Mouse (Mus musculus) forebrain, embryonic 13.5 days (tissue): ENCODE data around the gene Pnp. TPM values are rescaled to one million over a fixed set of nuclear protein-coding genes. Genes with fewer than 3 reads are reported as not detected.
"Not testable (repeated sequence)": the region's sequence is repeated elsewhere in the genome, so short reads cannot be mapped to it uniquely, and the experiment has no call there.

ENCODE experiments used
- ATAC-seq: fragments of 200-750 bp; cut with Nextera tagmentation; 2 replicates; pipeline ENCODE4 v1.8.0; 2017
- H3K27ac ChIP-seq: fragments of 300-500 bp; sonication (generic); 2 replicates; pipeline ENCODE4 v1.5.1; 2015; ENCODE audit warnings: inconsistent platforms, mild to moderate bottlenecking, moderate library complexity
- H3K27me3 ChIP-seq: fragments of 300-500 bp; sonication (generic); 2 replicates; pipeline ENCODE4 v1.6.1; 2015; ENCODE audit warnings: mild to moderate bottlenecking, inconsistent platforms
- H3K36me3 ChIP-seq: fragments of 300-500 bp; sonication (generic); 2 replicates; pipeline ENCODE4 v1.6.1; 2015; ENCODE audit warnings: mild to moderate bottlenecking, inconsistent platforms; ENCODE audit not compliant: poor library complexity, severe bottlenecking
- H3K4me1 ChIP-seq: fragments of 300-500 bp; sonication (generic); 2 replicates; pipeline ENCODE4 v1.6.1; 2015; ENCODE audit warnings: inconsistent platforms
- H3K4me2 ChIP-seq: fragments of 300-500 bp; sonication (generic); 2 replicates; pipeline ENCODE4 v1.6.1; 2015; ENCODE audit warnings: inconsistent platforms, mild to moderate bottlenecking, moderate library complexity
- H3K4me3 ChIP-seq: fragments of 300-500 bp; sonication (generic); 2 replicates; pipeline ENCODE4 v1.5.1; 2015; ENCODE audit warnings: mild to moderate bottlenecking, inconsistent platforms
- H3K9ac ChIP-seq: fragments of 300-500 bp; sonication (generic); 2 replicates; pipeline ENCODE4 v1.6.1; 2015; ENCODE audit warnings: mild to moderate bottlenecking, inconsistent platforms
- H3K9me3 ChIP-seq: fragments of 300-500 bp; sonication (generic); replicated peaks from 2 replicates; pipeline ENCODE4 v1.6.1; 2016; ENCODE audit warnings: inconsistent platforms
- WGBS: fragments of 180-500 bp; shearing (Covaris S2); methylation state at CpG from one replicate; pipeline ENCODE4 v1.1.7; 2015; 5-methylcytosine and 5-hydroxymethylcytosine counted together
- polyA plus RNA-seq: library from polyadenylated mRNA; unstranded; fragments of >200 nt; fragmentation: Nextera tagmentation; extraction: Ambion mirVana; gene quantifications from 2 replicates; pipeline ENCODE4 v1.2.1, GENCODE M21; 2015

The Pnp gene
- polyA plus RNA-seq, 1 experiment from 2014 or later: 33.2 TPM

DNA sequence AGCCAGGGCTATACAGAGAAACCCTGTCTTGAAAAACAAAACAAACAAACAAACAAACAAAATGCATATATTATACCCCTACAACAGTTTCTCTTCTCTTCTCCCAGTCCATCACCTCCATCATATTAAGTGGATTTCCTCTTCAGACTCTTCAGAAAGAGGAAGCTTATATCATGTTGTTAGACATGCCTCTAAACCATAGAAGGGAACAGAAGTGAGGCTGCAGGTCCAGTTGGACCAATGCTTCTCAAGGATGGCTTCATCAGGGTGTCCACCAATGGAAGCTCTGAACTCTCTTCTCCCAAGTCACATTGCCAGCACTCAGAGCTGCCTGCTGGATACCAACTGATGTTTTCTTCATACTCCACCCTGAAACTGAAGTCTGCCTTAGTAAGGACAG lies 25.6 kb upstream of the Pnp start:
- H3K9me3 ChIP-seq, H3K4me1 ChIP-seq, H3K4me2 ChIP-seq, H3K27ac ChIP-seq, ATAC-seq, H3K4me3 ChIP-seq, H3K36me3 ChIP-seq, H3K27me3 ChIP-seq, H3K9ac ChIP-seq: not testable (repeated sequence)

GRCm38 (mm10) chr14:50908126-50908525 lies 22.8 kb upstream of the Pnp start:
- Histone ChIP-seq H3K27me3 (no peaks in the 10 kb centered on the region), H3K4me3 (no peak overlapping the region), H3K27ac (no peak overlapping the region), H3K9ac (no peak overlapping the region), H3K9me3 (no peaks in the 10 kb centered on the region), H3K4me2 (no peak overlapping the region), H3K36me3 (peaks cover 26% of the 10 kb centered on the region), H3K4me1 (peaks cover 9% of the 10 kb centered on the region)
- ATAC-seq: no peak
- 82% methylated on average over 4 of the region's 4 CpGs for WGBS

GRCm38 (mm10) chr14:50911356-50911755 lies 19.5 kb upstream of the Pnp start:
- peaks cover 55% of the 10 kb centered on the region for H3K36me3 ChIP-seq
- H3K4me2 ChIP-seq: no peak overlapping the region
- no peak overlapping the region for H3K4me3 ChIP-seq
- H3K9me3 ChIP-seq: no peaks in the 10 kb centered on the region
- H3K27me3 ChIP-seq: no peaks in the 10 kb centered on the region
- no peak overlapping the region for H3K9ac ChIP-seq
- no peaks in the 10 kb centered on the region for H3K4me1 ChIP-seq
- 44% methylated on average over 3 of the region's 3 CpGs for WGBS
- ATAC-seq: no peak
- H3K27ac ChIP-seq: no peak overlapping the region

- ATAC-seq, H3K27me3 ChIP-seq, H3K9me3 ChIP-seq, H3K27ac ChIP-seq: not testable (repeated sequence)
- peak overlapping the region; percentile 92 for H3K9ac ChIP-seq
- WGBS: 82% methylated on average over 1 of the region's 1 CpGs
- peaks cover 40% of the 10 kb centered on the region for H3K36me3 ChIP-seq
- peaks cover 31% of the 10 kb centered on the region for H3K4me1 ChIP-seq
- peak overlapping the region; percentile 83 for H3K4me2 ChIP-seq
- H3K4me3 ChIP-seq: peak overlapping the region; percentile 88
These were observed 7.4 kb upstream of the Pnp start for GRCm38 (mm10) chr14:50923437-50923836.

- ATAC-seq: peak; percentile 96
- H3K4me3 ChIP-seq: peak within 1 kb of the TSS; percentile 88
- peak within 1 kb of the TSS; percentile 83 for H3K4me2 ChIP-seq
- no peaks in the 10 kb centered on the region for H3K27me3 ChIP-seq
- no peaks in the 10 kb centered on the region for H3K9me3 ChIP-seq
- peak within 1 kb of the TSS; percentile 92 for H3K9ac ChIP-seq
- peaks cover 44% of the 10 kb centered on the region for H3K36me3 ChIP-seq
- under 1% methylated on average over 57 of the region's 57 CpGs for WGBS
- H3K27ac ChIP-seq: peak within 1 kb of the TSS; percentile 89
- H3K4me1 ChIP-seq: peaks cover 36% of the 10 kb centered on the region
These were observed 6.4 kb upstream of the Pnp start, which contains the start of the genes Osgep and Apex1 for GRCm38 (mm10) chr14:50924281-50925064. TSS of gene Osgep (minus strand) at chr14:50924893. TSS of gene Apex1 (plus strand) at chr14:50924968.

GRCm38 (mm10) chr14:50925111-50925920 lies 5.6 kb upstream of the Pnp start:
- Histone ChIP-seq H3K4me2 (peak overlapping the region; percentile 83), H3K4me1 (peaks cover 44% of the 10 kb centered on the region), H3K9ac (peak overlapping the region; percentile 92), H3K9me3 (no peaks in the 10 kb centered on the region), H3K27me3 (no peaks in the 10 kb centered on the region), H3K4me3 (peak overlapping the region; percentile 88), H3K27ac (peak overlapping the region; percentile 89), H3K36me3 (peaks cover 37% of the 10 kb centered on the region)
- peak; percentile 52; the same call in 1 of the 2 replicates for ATAC-seq
- WGBS: 2% methylated on average over 38 of the region's 38 CpGs

DNA sequence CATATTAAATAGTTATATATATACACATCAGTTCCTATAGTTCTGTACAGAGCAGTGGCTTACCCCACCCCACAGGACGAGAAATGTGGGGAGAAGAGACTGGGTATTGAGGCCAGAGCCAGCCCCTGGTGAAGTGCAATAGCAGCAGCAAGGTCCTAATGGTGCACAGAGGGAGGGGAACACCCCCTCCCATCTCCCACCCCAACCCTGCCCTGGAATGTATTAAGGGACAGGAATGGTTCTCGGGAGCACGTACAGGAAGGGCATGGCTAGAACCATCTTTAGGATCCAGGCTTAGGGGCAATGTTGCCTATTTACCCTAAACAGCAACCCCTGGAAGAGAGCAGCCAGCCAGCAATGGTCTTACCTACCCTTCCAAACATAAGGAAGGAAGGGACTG lies 3.5 kb upstream of the Pnp start:
- Histone ChIP-seq H3K9ac (no peak overlapping the region), H3K27ac (no peak overlapping the region), H3K9me3 (no peaks in the 10 kb centered on the region), H3K36me3 (peaks cover 37% of the 10 kb centered on the region), H3K27me3 (no peaks in the 10 kb centered on the region), H3K4me2 (no peak overlapping the region), H3K4me1 (peaks cover 51% of the 10 kb centered on the region), H3K4me3 (no peak overlapping the region)
- ATAC-seq: no peak
- 80% methylated on average over 3 of the region's 3 CpGs for WGBS

- H3K9ac ChIP-seq: peak overlapping the region; percentile 99
- peak overlapping the region; percentile 97 for H3K4me3 ChIP-seq
- peaks cover 43% of the 10 kb centered on the region for H3K4me1 ChIP-seq
- ATAC-seq: no peak
- H3K9me3 ChIP-seq: no peaks in the 10 kb centered on the region
- H3K36me3 ChIP-seq: peaks cover 37% of the 10 kb centered on the region
- peak overlapping the region; percentile 83 for H3K27ac ChIP-seq
- peak overlapping the region; percentile 77 for H3K4me2 ChIP-seq
- WGBS: 15% methylated on average over 10 of the region's 10 CpGs
- H3K27me3 ChIP-seq: no peaks in the 10 kb centered on the region
These were observed 931 bp upstream of the Pnp start for GRCm38 (mm10) chr14:50929951-50930350.

- Histone ChIP-seq H3K4me2 (peak overlapping the region; percentile 77), H3K36me3 (peaks cover 37% of the 10 kb centered on the region), H3K9ac (peak overlapping the region; percentile 99), H3K27ac (peak overlapping the region; percentile 83), H3K4me3 (peak overlapping the region; percentile 97), H3K27me3 (no peaks in the 10 kb centered on the region), H3K4me1 (peaks cover 43% of the 10 kb centered on the region), H3K9me3 (no peaks in the 10 kb centered on the region)
- WGBS: under 1% methylated on average over 32 of the region's 38 CpGs
- ATAC-seq: peak; percentile 46
These were observed 517 bp upstream of the Pnp start for GRCm38 (mm10) chr14:50930377-50930753.

- H3K27ac ChIP-seq: peak overlapping the region; percentile 85
- no peak for ATAC-seq
- WGBS: 11% methylated on average over 12 of the region's 12 CpGs
- H3K9ac ChIP-seq: peak overlapping the region; percentile 65
- peaks cover 30% of the 10 kb centered on the region for H3K36me3 ChIP-seq
- no peaks in the 10 kb centered on the region for H3K9me3 ChIP-seq
- peak overlapping the region; percentile 97 for H3K4me3 ChIP-seq
- H3K4me1 ChIP-seq: peaks cover 31% of the 10 kb centered on the region
- no peaks in the 10 kb centered on the region for H3K27me3 ChIP-seq
- H3K4me2 ChIP-seq: peak overlapping the region; percentile 68
These were observed 675 bp downstream of the Pnp start for GRCm38 (mm10) chr14:50931493-50932020.

GRCm38 (mm10) chr14:50936649-50937048 lies 5.8 kb downstream of the Pnp start:
- 51% methylated on average over 1 of the region's 1 CpGs for WGBS
- H3K9me3 ChIP-seq: no peaks in the 10 kb centered on the region
- no peak overlapping the region for H3K4me3 ChIP-seq
- ATAC-seq: no peak
- H3K9ac ChIP-seq: no peak overlapping the region
- no peak overlapping the region for H3K27ac ChIP-seq
- peaks cover 3% of the 10 kb centered on the region for H3K4me1 ChIP-seq
- no peaks in the 10 kb centered on the region for H3K36me3 ChIP-seq
- H3K4me2 ChIP-seq: no peak overlapping the region
- no peaks in the 10 kb centered on the region for H3K27me3 ChIP-seq
